Mouse (Mus musculus) E14TG2a.4 (cell line): ENCODE measurements around the gene Slc24a2.

Source experiments
- CTCF ChIP-seq: conservative IDR thresholded peaks from 2 replicates; pipeline ENCODE4 v1.5.1; 2014; ENCODE audit warnings: low read length
- NANOG ChIP-seq: IDR thresholded peaks from 2 replicates; pipeline ENCODE4 v1.6.1; 2014; ENCODE audit warnings: borderline replicate concordance, low read length, mixed read lengths
- POU5F1 ChIP-seq: IDR thresholded peaks from 2 replicates; pipeline ENCODE4 v1.6.1; 2014; ENCODE audit warnings: low read length, borderline replicate concordance

GRCm38 (mm10) chr4:87035701-87036100 is 194.6 kb downstream of the Slc24a2 start:
- TF ChIP-seq CTCF (no peak), POU5F1 (no peak), NANOG (no peak)
